Mouse (Mus musculus) CD8-positive naive resting alpha-beta T cell, adult 2 months (primary cell): ENCODE results near the gene B3galt1.

ENCODE experiments used
- DNase-seq, 2 experiments: peaks; one replicate each; pipeline ENCODE4 v3.0.0; 2022; ENCODE audit warnings: low read depth in 2 of 2, low spot score in 2 of 2

Gene B3galt1

GRCm38 (mm10) chr2:68034711-68035110 lies 469.0 kb downstream of the B3galt1 start:
- no peak for DNase-seq

GRCm38 (mm10) chr2:68040752-68041151 lies 475.1 kb downstream of the B3galt1 start:
- DNase-seq = no peak

- no peak for DNase-seq
These were observed 486.8 kb downstream of the B3galt1 start for GRCm38 (mm10) chr2:68052481-68052880.

- DNase-seq = no peak
These were observed 487.6 kb downstream of the B3galt1 start for GRCm38 (mm10) chr2:68053243-68053642.

GRCm38 (mm10) chr2:68061341-68061740 lies 495.7 kb downstream of the B3galt1 start:
- DNase-seq = no peak

- DNase-seq = no peak
These were observed 514.0 kb downstream of the B3galt1 start for GRCm38 (mm10) chr2:68079426-68080360.

GRCm38 (mm10) chr2:68080872-68081280 lies 515.2 kb downstream of the B3galt1 start:
- no peak for DNase-seq

GRCm38 (mm10) chr2:68084483-68084882 lies 518.8 kb downstream of the B3galt1 start:
- no peak for DNase-seq

GRCm38 (mm10) chr2:68086101-68086500 lies 520.4 kb downstream of the B3galt1 start:
- no peak for DNase-seq

GRCm38 (mm10) chr2:68091559-68091958 lies 525.9 kb downstream of the B3galt1 start:
- DNase-seq = no peak

GRCm38 (mm10) chr2:68104641-68105040 lies 539.0 kb downstream of the B3galt1 start:
- DNase-seq = no peak

GRCm38 (mm10) chr2:68118076-68118475 lies 552.4 kb downstream of the B3galt1 start:
- no peak for DNase-seq

GRCm38 (mm10) chr2:68124751-68125150 lies 559.1 kb downstream of the B3galt1 start:
- DNase-seq = no peak

- DNase-seq = no peak
These were observed 575.4 kb downstream of the B3galt1 start for GRCm38 (mm10) chr2:68141094-68141493.

- no peak for DNase-seq
These were observed 577.6 kb downstream of the B3galt1 start for GRCm38 (mm10) chr2:68143292-68143691.

- no peak for DNase-seq
These were observed 594.1 kb downstream of the B3galt1 start for GRCm38 (mm10) chr2:68159751-68160150.

- no peak for DNase-seq
These were observed 594.9 kb downstream of the B3galt1 start for GRCm38 (mm10) chr2:68160566-68160965.

GRCm38 (mm10) chr2:68162012-68162411 lies 596.3 kb downstream of the B3galt1 start:
- no peak for DNase-seq

- DNase-seq = no peak
These were observed 605.6 kb downstream of the B3galt1 start for GRCm38 (mm10) chr2:68171306-68171705.
